Mouse (Mus musculus): ENCODE data around the gene As3mt. TPM values are rescaled to one million over a fixed set of nuclear protein-coding genes. Genes with fewer than 3 reads are reported as not detected.

Gene As3mt
- polyA plus RNA-seq, 1 experiment, result 2.9 TPM

GRCm38 (mm10) chr19:46785633-46786032 is 78.4 kb downstream of the As3mt start:
- Histone ChIP-seq H3K4me3 (ENCODE audit: low read depth, low read length) (no peak overlapping the region), H3K36me3 (ENCODE audit: control insufficient read depth, insufficient read depth, low read length, poor library complexity, severe bottlenecking) (no peaks in the 10 kb centered on the region), H3K9ac (ENCODE audit: low read depth, poor library complexity, severe bottlenecking) (no peak overlapping the region), H3K27me3 (ENCODE audit: control insufficient read depth, insufficient read depth, low read length, poor library complexity, severe bottlenecking) (no peaks in the 10 kb centered on the region), H3K9me3 (replicated peaks; ENCODE audit: control insufficient read depth, insufficient read depth, low read length, poor library complexity, severe bottlenecking) (no peaks in the 10 kb centered on the region), H3K4me1 (ENCODE audit: control insufficient read depth, insufficient read depth, low read length) (peaks cover 5% of the 10 kb centered on the region), H3K27ac (ENCODE audit: insufficient read depth, low read length) (no peak overlapping the region)
- no peak for TF ChIP-seq POLR2A (IDR thresholded peaks at IDR 0.05; ENCODE audit: insufficient read depth, low read length)
- no peak for TF ChIP-seq CTCF (IDR thresholded peaks at IDR 0.05; ENCODE audit: low read depth, low read length)
- no peak for TF ChIP-seq EP300 (IDR thresholded peaks at IDR 0.05; ENCODE audit: insufficient read depth, low read depth, low read length)

GRCm38 (mm10) chr19:46789782-46790181 is 82.5 kb downstream of the As3mt start:
- Histone ChIP-seq H3K9ac (ENCODE audit: low read depth, poor library complexity, severe bottlenecking) (no peak overlapping the region), H3K27ac (ENCODE audit: insufficient read depth, low read length) (no peak overlapping the region), H3K27me3 (ENCODE audit: control insufficient read depth, insufficient read depth, low read length, poor library complexity, severe bottlenecking) (no peaks in the 10 kb centered on the region), H3K4me1 (ENCODE audit: control insufficient read depth, insufficient read depth, low read length) (no peaks in the 10 kb centered on the region), H3K4me3 (ENCODE audit: low read depth, low read length) (no peak overlapping the region), H3K36me3 (ENCODE audit: control insufficient read depth, insufficient read depth, low read length, poor library complexity, severe bottlenecking) (no peaks in the 10 kb centered on the region), H3K9me3 (replicated peaks; ENCODE audit: control insufficient read depth, insufficient read depth, low read length, poor library complexity, severe bottlenecking) (no peaks in the 10 kb centered on the region)
- TF ChIP-seq POLR2A (IDR thresholded peaks at IDR 0.05; ENCODE audit: insufficient read depth, low read length), result no peak
- no peak for TF ChIP-seq CTCF (IDR thresholded peaks at IDR 0.05; ENCODE audit: low read depth, low read length)
- no peak for TF ChIP-seq EP300 (IDR thresholded peaks at IDR 0.05; ENCODE audit: insufficient read depth, low read depth, low read length)

Other genes with a start within 250 kb of the As3mt start
- gene Trim8, start 205.8 kb upstream of the As3mt start, polyA plus RNA-seq (2011; ENCODE audit: insufficient read depth, insufficient read length, low read depth, missing spikeins), result 14.2 and 16.3 TPM in 2 replicates
- 91.4 and 95.8 TPM in 2 replicates for gene Arl3, start 134.3 kb upstream of the As3mt start, polyA plus RNA-seq (2011; ENCODE audit: insufficient read depth, insufficient read length, low read depth, missing spikeins)
- 6.0 and 7.3 TPM in 2 replicates for gene Sfxn2, start 134.1 kb upstream of the As3mt start, polyA plus RNA-seq (2011; ENCODE audit: insufficient read depth, insufficient read length, low read depth, missing spikeins)
- gene Wbp1l, start 108.4 kb upstream of the As3mt start, polyA plus RNA-seq (2011; ENCODE audit: insufficient read depth, insufficient read length, low read depth, missing spikeins), result 24.5 and 25.5 TPM in 2 replicates
- gene Cyp17a1, start 34.3 kb upstream of the As3mt start, polyA plus RNA-seq (2011; ENCODE audit: insufficient read depth, insufficient read length, low read depth, missing spikeins), result not detected in 2 replicates
- 2.5 and 3.6 TPM in 2 replicates for gene Borcs7, start 17.6 kb upstream of the As3mt start, polyA plus RNA-seq (2011; ENCODE audit: insufficient read depth, insufficient read length, low read depth, missing spikeins)
- gene Cnnm2, start 54.1 kb downstream of the As3mt start, polyA plus RNA-seq (2011; ENCODE audit: insufficient read depth, insufficient read length, low read depth, missing spikeins), result 12.1 and 14.8 TPM in 2 replicates